Mouse (Mus musculus): ENCODE results near the gene Trmt61a.

GRCm38 (mm10) chr12:111672176-111672575 is 5.7 kb upstream of the Trmt61a start, which contains the start of gene Ckb:
- TF ChIP-seq CTCF (IDR thresholded peaks at IDR 0.05; ENCODE audit: borderline replicate concordance, insufficient read depth, low read length), result no peak
- TF ChIP-seq POLR2A (IDR thresholded peaks at IDR 0.05; ENCODE audit: low read depth, low read length), result peak; percentile 95

Data from embryonic fibroblast, embryonic 13.5 days (primary cell).